Mouse (Mus musculus) brain, embryonic 14.5 days (tissue): ENCODE data around the gene Olfr122.

ENCODE experiments used
- CTCF ChIP-seq: fragments of 200-500 bp; IDR thresholded peaks from 2 replicates; pipeline ENCODE4 v1.5.1; 2012; ENCODE audit warnings: inconsistent platforms, mild to moderate bottlenecking, moderate library complexity, borderline replicate concordance; ENCODE audit not compliant: insufficient read depth, insufficient read length; ENCODE audit errors: extremely low read depth
- POLR2A ChIP-seq: fragments of 200-500 bp; IDR thresholded peaks from 2 replicates; pipeline ENCODE4 v1.6.1; 2012; ENCODE audit warnings: mild to moderate bottlenecking, inconsistent platforms, borderline replicate concordance; ENCODE audit not compliant: poor library complexity, insufficient read depth, insufficient read length, severe bottlenecking; ENCODE audit errors: extremely low read depth

DNA sequence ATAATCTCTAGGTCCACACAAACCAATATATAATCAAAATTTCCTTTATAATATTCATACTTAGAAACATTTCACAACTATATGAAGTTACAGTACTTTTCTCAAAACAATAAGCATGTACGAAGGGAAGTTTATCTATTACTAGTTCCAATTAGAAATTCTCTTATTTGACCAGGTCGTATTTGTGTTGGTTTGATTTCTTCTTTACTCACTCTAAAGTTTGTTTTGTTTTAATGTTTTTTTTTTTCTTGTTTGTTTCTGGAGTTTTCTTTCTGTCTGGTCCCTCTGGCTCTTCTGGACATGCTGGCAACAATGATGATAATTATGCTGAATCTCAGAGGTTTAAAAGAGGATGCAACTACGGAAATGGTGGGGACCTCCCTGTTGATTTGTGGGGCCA lies 31.2 kb downstream of the Olfr122 start, which contains the start of gene Olfr124:
- TF ChIP-seq CTCF, result no peak
- no peak for TF ChIP-seq POLR2A
